Mouse (Mus musculus) liver, adult 2 months (tissue): ENCODE data around the gene Pde6d. TPM values are rescaled to one million over a fixed set of nuclear protein-coding genes. Genes with fewer than 3 reads are reported as not detected.

Experiments used
- DNase-seq: peaks from one replicate; pipeline ENCODE4 v3.0.0-alpha.2; 2011; ENCODE audit warnings: low read depth, low spot score; ENCODE audit errors: extremely low read depth
- H3K27ac ChIP-seq: fragments of 200-500 bp; replicated peaks from 2 replicates; pipeline ENCODE4 v1.5.1; 2012; ENCODE audit warnings: low read depth, mild to moderate bottlenecking, control low read depth, inconsistent platforms, low read length; ENCODE audit not compliant: insufficient read depth
- H3K27me3 ChIP-seq: fragments of 200-500 bp; 2 replicates; pipeline ENCODE4 v1.6.1; 2012; ENCODE audit warnings: mild to moderate bottlenecking, moderate library complexity, low read length, inconsistent platforms; ENCODE audit not compliant: control insufficient read depth, insufficient read depth
- H3K36me3 ChIP-seq: fragments of 200-500 bp; 2 replicates; pipeline ENCODE4 v1.6.1; 2012; ENCODE audit warnings: low read length, inconsistent platforms; ENCODE audit not compliant: control insufficient read depth, insufficient read depth
- H3K4me1 ChIP-seq: fragments of 200-500 bp; 2 replicates; pipeline ENCODE4 v1.6.1; 2011; ENCODE audit warnings: low read length; ENCODE audit not compliant: control insufficient read depth, insufficient read depth
- H3K4me3 ChIP-seq: fragments of 200-500 bp; 2 replicates; pipeline ENCODE4 v1.5.1; 2011; ENCODE audit warnings: low read depth, mild to moderate bottlenecking, control low read depth, low read length, moderate library complexity; ENCODE audit not compliant: insufficient read depth
- H3K79me2 ChIP-seq: fragments of 200-500 bp; 2 replicates; pipeline ENCODE4 v1.6.1; 2012; ENCODE audit warnings: inconsistent platforms, mild to moderate bottlenecking, low read length, moderate library complexity; ENCODE audit not compliant: control insufficient read depth, insufficient read depth
- H3K9ac ChIP-seq: fragments of 200-500 bp; 2 replicates; pipeline ENCODE4 v1.6.1; 2012; ENCODE audit warnings: low read depth, mild to moderate bottlenecking, control low read depth, inconsistent platforms, low read length
- CTCF ChIP-seq: fragments of 200-500 bp; IDR thresholded peaks from 2 replicates; pipeline ENCODE4 v1.5.1; 2011; ENCODE audit warnings: low read depth, low read length, control low read depth
- POLR2A ChIP-seq: fragments of 200-500 bp; IDR thresholded peaks from 2 replicates; pipeline ENCODE4 v1.6.1; 2011; ENCODE audit warnings: low read length, control low read depth; ENCODE audit not compliant: insufficient read depth; ENCODE audit errors: extremely low read depth
- WGBS: fragments of 180-500 bp; shearing (Covaris S2); methylation state at CpG from one replicate; pipeline ENCODE4 v1.1.7; 2018; 5-methylcytosine and 5-hydroxymethylcytosine counted together
- polyA plus RNA-seq: library from polyadenylated mRNA; depleted of rRNA; stranded (reverse); fragments of >200 nt; gene quantifications from 2 replicates; pipeline ENCODE4 v1.2.3, GENCODE M21; 2012; rRNA removed
- total RNA-seq: library from RNA; depleted of rRNA; stranded (reverse); fragments of >200 nt; gene quantifications from 2 replicates; pipeline ENCODE4 v1.2.3, GENCODE M21; 2014; rRNA removed

Pde6d gene
- total RNA-seq (3.8 and 5.3 TPM in 2 replicates), polyA plus RNA-seq (4.7 TPM in 2 replicates)

DNA sequence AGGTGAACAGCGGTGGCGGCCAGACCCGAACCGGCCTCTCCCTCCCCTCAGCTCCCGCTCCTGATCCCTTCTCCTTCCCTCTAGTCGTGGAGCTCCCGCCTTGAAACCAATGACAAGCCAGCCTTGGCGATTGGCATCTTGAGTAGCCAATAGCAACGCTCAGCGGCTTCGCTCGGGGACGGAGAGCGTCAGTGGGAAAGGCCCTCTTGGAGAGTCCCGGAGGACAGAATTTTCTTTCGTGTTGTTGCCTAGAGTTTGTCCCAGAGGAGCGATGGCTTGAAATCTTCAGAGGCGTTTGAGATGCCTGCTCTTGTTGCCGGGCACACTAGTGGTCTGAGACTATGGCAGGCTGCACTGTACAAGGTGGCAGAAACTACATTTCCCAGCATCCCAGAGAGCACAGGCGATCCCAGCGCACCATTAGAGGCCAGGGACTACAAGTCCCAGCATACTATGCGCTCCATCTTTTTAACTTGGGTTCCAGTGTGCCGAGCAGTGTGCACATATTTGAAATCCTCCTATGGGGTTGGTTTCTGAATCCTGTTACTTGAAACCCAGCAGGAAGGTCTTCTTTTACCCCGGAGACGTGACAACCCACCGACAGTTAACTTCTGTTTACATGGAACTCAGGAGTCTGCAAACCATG lies at the start of gene Pde6d, which contains the start of gene Cops7b:
TSS of gene Pde6d (minus strand) at position 179 of the 646 bp plus-strand sequence.
TSS of gene Cops7b (plus strand) at position 454 of the 646 bp plus-strand sequence.
- no peaks in the 10 kb centered on the region for H3K27me3 ChIP-seq
- peaks cover 10% of the 10 kb centered on the region; the same call in 1 of the 2 replicates for H3K79me2 ChIP-seq
- TF ChIP-seq CTCF (no peak), POLR2A (0 out of 2 replicates have a peak, but pooled peaks have one; percentile 45)
- peaks cover 5% of the 10 kb centered on the region for H3K4me1 ChIP-seq
- 1% methylated on average over 26 of the region's 26 CpGs for WGBS
- H3K36me3 ChIP-seq, result no peaks in the 10 kb centered on the region
- peak within 1 kb of the TSS; percentile 72 for H3K27ac ChIP-seq
- H3K9ac ChIP-seq, result peak within 1 kb of the TSS; percentile 82
- H3K4me3 ChIP-seq, result peak within 1 kb of the TSS; percentile 82
- peak; percentile 93 for DNase-seq

DNA sequence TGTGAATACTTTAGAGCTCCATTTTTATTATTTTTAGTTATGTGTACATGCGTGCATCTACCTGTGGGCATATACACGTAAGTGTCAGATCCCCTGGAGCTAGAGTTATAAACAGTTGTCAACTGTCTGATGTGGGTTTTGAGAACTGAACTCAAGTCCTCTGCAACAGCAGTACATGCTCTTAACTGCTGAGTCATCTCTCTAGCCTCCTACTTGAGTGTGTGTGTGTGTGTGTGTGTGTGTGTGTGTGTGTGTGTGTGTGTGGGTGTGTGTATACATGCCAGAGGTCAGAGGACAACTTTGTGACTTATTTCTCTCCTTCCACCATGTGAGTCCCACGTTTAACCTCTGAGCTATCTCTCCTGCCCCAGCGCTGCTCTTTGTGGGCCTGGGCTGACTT lies 48.1 kb upstream of the Pde6d start:
- TF ChIP-seq POLR2A (no peak), CTCF (no peak)
- Histone ChIP-seq H3K9ac (no peak overlapping the region), H3K4me1 (peaks cover 20% of the 10 kb centered on the region), H3K4me3 (no peak overlapping the region), H3K36me3 (no peaks in the 10 kb centered on the region), H3K27ac (no peak overlapping the region), H3K27me3 (no peaks in the 10 kb centered on the region), H3K79me2 (no peaks in the 10 kb centered on the region)
- WGBS, result 74% methylated on average over 4 of the region's 4 CpGs
- DNase-seq, result peak; percentile 17

DNA sequence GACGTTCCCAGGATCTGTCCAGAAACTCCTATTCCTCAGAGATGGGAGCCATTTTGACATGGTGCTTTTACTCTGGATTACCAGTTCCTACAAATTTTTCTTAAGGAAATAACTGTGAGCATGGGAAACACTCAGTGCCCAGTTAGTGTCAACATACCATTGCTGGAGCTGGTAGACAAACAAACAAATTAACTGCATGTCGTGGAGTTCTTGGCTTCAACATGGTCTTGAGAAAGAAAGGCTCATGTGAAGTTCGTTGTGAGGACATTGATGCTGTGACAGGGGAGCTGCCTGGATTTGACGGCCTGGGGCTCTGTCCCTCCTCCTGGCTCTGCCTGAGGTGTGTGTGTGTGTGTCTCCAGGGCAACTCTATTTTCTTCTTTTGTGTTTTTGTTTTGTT lies 47.5 kb upstream of the Pde6d start:
- H3K36me3 ChIP-seq, result no peaks in the 10 kb centered on the region
- H3K27me3 ChIP-seq, result no peaks in the 10 kb centered on the region
- peaks cover 20% of the 10 kb centered on the region for H3K4me1 ChIP-seq
- no peak overlapping the region for H3K9ac ChIP-seq
- H3K4me3 ChIP-seq, result no peak overlapping the region
- TF ChIP-seq POLR2A (no peak), CTCF (no peak)
- WGBS, result 58% methylated on average over 4 of the region's 4 CpGs
- no peak for DNase-seq
- no peaks in the 10 kb centered on the region for H3K79me2 ChIP-seq
- no peak overlapping the region for H3K27ac ChIP-seq

DNA sequence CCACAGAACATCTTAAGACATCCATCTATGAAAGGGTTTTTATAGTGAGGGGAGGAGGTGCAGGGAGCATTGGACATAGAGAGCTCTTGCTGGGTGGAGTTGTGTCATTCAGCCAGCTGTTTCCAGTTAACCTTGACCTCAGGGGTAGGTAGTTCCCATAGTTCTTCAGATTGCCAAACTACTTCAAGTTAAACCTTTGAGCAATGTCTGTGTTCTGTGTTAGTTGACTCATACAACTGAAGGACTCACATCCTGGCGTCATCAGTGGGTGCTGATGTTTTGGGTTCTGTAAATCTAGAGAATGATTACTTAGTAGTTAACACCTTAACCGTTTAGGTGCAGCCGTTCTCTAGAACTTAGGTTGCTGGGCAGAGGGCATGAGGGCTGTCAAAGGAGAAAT lies 45.8 kb upstream of the Pde6d start:
- Histone ChIP-seq H3K4me1 (peaks cover 13% of the 10 kb centered on the region), H3K79me2 (no peaks in the 10 kb centered on the region), H3K4me3 (no peak overlapping the region), H3K36me3 (no peaks in the 10 kb centered on the region), H3K27ac (no peak overlapping the region), H3K9ac (no peak overlapping the region), H3K27me3 (no peaks in the 10 kb centered on the region)
- TF ChIP-seq CTCF, result no peak
- TF ChIP-seq POLR2A, result no peak
- 31% methylated on average over 3 of the region's 3 CpGs for WGBS
- peak; percentile 58 for DNase-seq

- Histone ChIP-seq H3K4me1 (peaks cover 5% of the 10 kb centered on the region), H3K27ac (no peak overlapping the region), H3K79me2 (no peaks in the 10 kb centered on the region), H3K36me3 (no peaks in the 10 kb centered on the region), H3K27me3 (no peaks in the 10 kb centered on the region), H3K9ac (no peak overlapping the region), H3K4me3 (no peak overlapping the region)
- WGBS, result 73% methylated on average over 16 of the region's 16 CpGs
- no peak for DNase-seq
- no peak for TF ChIP-seq POLR2A
- no peak for TF ChIP-seq CTCF
These were observed 40.9 kb upstream of the Pde6d start for GRCm38 (mm10) chr1:86623001-86624000.
